Mouse (Mus musculus) forebrain, embryonic 11.5 days (tissue): Measurements from ENCODE around the gene Sympk. TPM values are rescaled to one million over a fixed set of nuclear protein-coding genes. Genes with fewer than 3 reads are reported as not detected.
"Not testable (repeated sequence)": the region's sequence is repeated elsewhere in the genome, so short reads cannot be mapped to it uniquely, and the experiment has no call there.

Experiments used
- ATAC-seq: fragments of 200-750 bp; cut with Nextera tagmentation; replicated peaks from 2 replicates; pipeline ENCODE4 v1.8.0; 2017; ENCODE audit warnings: moderate TSS enrichment; ENCODE audit not compliant: low FRiP score
- DNase-seq: peaks from one replicate; pipeline ENCODE4 v3.0.0-alpha.2; 2017; ENCODE audit warnings: low spot score
- H3K27ac ChIP-seq: fragments of 300-500 bp; sonication (generic); 2 replicates; pipeline ENCODE4 v1.5.1; 2014; ENCODE audit warnings: low read depth, low read length
- H3K27me3 ChIP-seq: fragments of 300-500 bp; sonication (generic); 2 replicates; pipeline ENCODE4 v1.6.1; 2014; ENCODE audit warnings: mild to moderate bottlenecking, low read length, mixed read lengths; ENCODE audit not compliant: control insufficient read depth, insufficient read depth
- H3K36me3 ChIP-seq: fragments of 300-500 bp; sonication (generic); 2 replicates; pipeline ENCODE4 v1.6.1; 2014; ENCODE audit warnings: mild to moderate bottlenecking, low read length, moderate library complexity, mixed read lengths; ENCODE audit not compliant: control insufficient read depth, insufficient read depth
- H3K4me1 ChIP-seq: fragments of 300-500 bp; sonication (generic); replicated peaks from 2 replicates; pipeline ENCODE4 v1.6.1; 2014; ENCODE audit warnings: low read length, mixed read lengths; ENCODE audit not compliant: control insufficient read depth, insufficient read depth
- H3K4me2 ChIP-seq: fragments of 300-500 bp; sonication (generic); 2 replicates; pipeline ENCODE4 v1.6.1; 2014; ENCODE audit warnings: low read depth, mild to moderate bottlenecking, low read length, moderate library complexity, mixed read lengths; ENCODE audit not compliant: severe bottlenecking
- H3K4me3 ChIP-seq: fragments of 300-500 bp; sonication (generic); 2 replicates; pipeline ENCODE4 v1.5.1; 2014; ENCODE audit warnings: low read depth, low read length
- H3K9ac ChIP-seq: fragments of 300-500 bp; sonication (generic); 2 replicates; pipeline ENCODE4 v1.6.1; 2014; ENCODE audit warnings: low read length
- H3K9me3 ChIP-seq: fragments of 300-500 bp; sonication (generic); 2 replicates; pipeline ENCODE4 v1.6.1; 2016; ENCODE audit warnings: low read length, mixed read lengths; ENCODE audit not compliant: control insufficient read depth
- WGBS: fragments of 180-500 bp; shearing (Covaris S2); extraction: QIAGEN DNeasy Blood & Tissue Kit; methylation state at CpG from one replicate; pipeline ENCODE4 v1.1.7; 2014; 5-methylcytosine and 5-hydroxymethylcytosine counted together
- polyA plus RNA-seq: library from polyadenylated mRNA; unstranded; fragments of >200 nt; fragmentation: Nextera tagmentation; extraction: Ambion mirVana; gene quantifications from 2 replicates; pipeline ENCODE4 v1.2.1, GENCODE M21; 2014

Sympk gene
- polyA plus RNA-seq, 1 experiment from 2014 or later = 31.0 TPM

- ATAC-seq (no peak), DNase-seq (no peak)
- WGBS = 60% methylated on average over 13 of the region's 13 CpGs
- Histone ChIP-seq H3K36me3 (no peaks in the 10 kb centered on the region), H3K27ac (no peak overlapping the region), H3K4me3 (no peak overlapping the region), H3K27me3 (peaks cover 20% of the 10 kb centered on the region), H3K4me2 (no peak overlapping the region), H3K4me1 (no peaks in the 10 kb centered on the region), H3K9ac (no peak overlapping the region), H3K9me3 (no peaks in the 10 kb centered on the region)
Measured at GRCm38 (mm10) chr7:19065896-19066295, 41.7 kb downstream of the Sympk start.

- H3K9me3 ChIP-seq = no peaks in the 10 kb centered on the region
- H3K9ac ChIP-seq = no peak overlapping the region
- no peak overlapping the region for H3K4me3 ChIP-seq
- ATAC-seq = no peak
- DNase-seq = no peak
- H3K27me3 ChIP-seq = peaks cover 20% of the 10 kb centered on the region
- no peaks in the 10 kb centered on the region for H3K36me3 ChIP-seq
- WGBS = 53% methylated on average over 14 of the region's 14 CpGs
- H3K4me2 ChIP-seq = no peak overlapping the region
- H3K4me1 ChIP-seq = no peaks in the 10 kb centered on the region
- no peak overlapping the region for H3K27ac ChIP-seq
Measured at GRCm38 (mm10) chr7:19067063-19067462, 42.9 kb downstream of the Sympk start.

GRCm38 (mm10) chr7:19067935-19068334 is 43.8 kb downstream of the Sympk start:
- Histone ChIP-seq H3K9me3 (no peaks in the 10 kb centered on the region), H3K27me3 (peaks cover 20% of the 10 kb centered on the region), H3K4me3 (no peak overlapping the region), H3K27ac (no peak overlapping the region), H3K9ac (no peak overlapping the region), H3K4me1 (no peaks in the 10 kb centered on the region), H3K36me3 (no peaks in the 10 kb centered on the region), H3K4me2 (no peak overlapping the region)
- peak; percentile 50 for DNase-seq
- no peak for ATAC-seq
- 69% methylated on average over 13 of the region's 14 CpGs for WGBS

GRCm38 (mm10) chr7:19068707-19069106 is 44.5 kb downstream of the Sympk start:
- H3K27me3 ChIP-seq = peaks cover 20% of the 10 kb centered on the region
- WGBS = 2% methylated on average over 2 of the region's 2 CpGs

GRCm38 (mm10) chr7:19069500-19069899 is 45.3 kb downstream of the Sympk start:
- DNase-seq (peak; percentile 58), ATAC-seq (no peak)
- Histone ChIP-seq H3K27me3 (peaks cover 20% of the 10 kb centered on the region), H3K9me3 (no peaks in the 10 kb centered on the region), H3K4me3 (no peak overlapping the region), H3K36me3 (no peaks in the 10 kb centered on the region), H3K27ac (no peak overlapping the region), H3K9ac (no peak overlapping the region), H3K4me1 (no peaks in the 10 kb centered on the region), H3K4me2 (no peak overlapping the region)
- 52% methylated on average over 3 of the region's 3 CpGs for WGBS

More at GRCm38 (mm10) chr7:19068707-19069106, 44.5 kb downstream of the Sympk start:
- Histone ChIP-seq H3K4me2 (no peak overlapping the region), H3K9ac (no peak overlapping the region), H3K4me1 (no peaks in the 10 kb centered on the region), H3K9me3 (no peaks in the 10 kb centered on the region), H3K36me3 (no peaks in the 10 kb centered on the region), H3K27ac (no peak overlapping the region), H3K4me3 (no peak overlapping the region)
- ATAC-seq (no peak), DNase-seq (peak; percentile 85)

GRCm38 (mm10) chr7:19071024-19071423 is 46.8 kb downstream of the Sympk start:
- 62% methylated on average over 3 of the region's 3 CpGs for WGBS
- not testable (repeated sequence) for H3K4me3 ChIP-seq, DNase-seq, ATAC-seq, H3K9ac ChIP-seq, H3K9me3 ChIP-seq, H3K27me3 ChIP-seq, H3K36me3 ChIP-seq, H3K4me2 ChIP-seq, H3K4me1 ChIP-seq, H3K27ac ChIP-seq

GRCm38 (mm10) chr7:19073504-19073903 is 49.3 kb downstream of the Sympk start:
- no peak overlapping the region for H3K9ac ChIP-seq
- H3K9me3 ChIP-seq = no peaks in the 10 kb centered on the region
- H3K4me2 ChIP-seq = no peak overlapping the region
- ATAC-seq (no peak), DNase-seq (peak; percentile 74)
- no peak overlapping the region for H3K27ac ChIP-seq
- peaks cover 10% of the 10 kb centered on the region; the same call in 1 of the 2 replicates for H3K4me1 ChIP-seq
- H3K4me3 ChIP-seq = no peak overlapping the region
- H3K36me3 ChIP-seq = peaks cover 7% of the 10 kb centered on the region; the same call in 1 of the 2 replicates
- no peaks in the 10 kb centered on the region for H3K27me3 ChIP-seq
- 79% methylated on average over 9 of the region's 9 CpGs for WGBS

GRCm38 (mm10) chr7:19074494-19074893 is 50.3 kb downstream of the Sympk start:
- WGBS = 94% methylated on average over 6 of the region's 6 CpGs
- H3K27me3 ChIP-seq = no peaks in the 10 kb centered on the region
- no peak overlapping the region for H3K9ac ChIP-seq
- no peaks in the 10 kb centered on the region for H3K9me3 ChIP-seq
- peaks cover 10% of the 10 kb centered on the region; the same call in 1 of the 2 replicates for H3K4me1 ChIP-seq
- no peak overlapping the region for H3K27ac ChIP-seq
- ATAC-seq (no peak), DNase-seq (peak; percentile 35)
- no peak overlapping the region for H3K4me3 ChIP-seq
- peaks cover 7% of the 10 kb centered on the region; the same call in 1 of the 2 replicates for H3K36me3 ChIP-seq
- no peak overlapping the region for H3K4me2 ChIP-seq

- DNase-seq (peak; percentile 50), ATAC-seq (no peak)
- peak overlapping the region; percentile 97 for H3K4me2 ChIP-seq
- H3K27ac ChIP-seq = no peak overlapping the region
- H3K27me3 ChIP-seq = no peaks in the 10 kb centered on the region
- no peaks in the 10 kb centered on the region for H3K9me3 ChIP-seq
- H3K9ac ChIP-seq = no peak overlapping the region
- peaks cover 10% of the 10 kb centered on the region; the same call in 1 of the 2 replicates for H3K4me1 ChIP-seq
- WGBS = 56% methylated on average over 5 of the region's 5 CpGs
- H3K4me3 ChIP-seq = peak overlapping the region; percentile 100
- H3K36me3 ChIP-seq = peaks cover 11% of the 10 kb centered on the region; the same call in 1 of the 2 replicates
Measured at GRCm38 (mm10) chr7:19075231-19075630, 51.1 kb downstream of the Sympk start.
